Mouse (Mus musculus) adrenal gland, adult (tissue): ENCODE results near the gene Asb5.
A peak's percentile ranks its signal among the peaks of the same experiment; 100 is the strongest.

Experiments
- DNase-seq, 2 experiments: peaks; one replicate each; pipeline ENCODE4 v3.0.0; 2022 to 2023; ENCODE audit warnings: low spot score in 1 of 2; ENCODE audit not compliant: inconsistent age in 2 of 2

Asb5 gene

GRCm38 (mm10) chr8:54529382-54530296 is at the start of gene Asb5, which contains the start of gene Spcs3:
TSS of gene Asb5 (plus strand) at chr8:54529580.
TSS of gene Spcs3 (minus strand) at chr8:54529998.
- DNase-seq = peak; percentile 97 to 99

- DNase-seq = peak in 1 of 2 experiments; percentile 32
Measured at GRCm38 (mm10) chr8:54486555-54487273, 42.7 kb upstream of the Asb5 start.

DNA sequence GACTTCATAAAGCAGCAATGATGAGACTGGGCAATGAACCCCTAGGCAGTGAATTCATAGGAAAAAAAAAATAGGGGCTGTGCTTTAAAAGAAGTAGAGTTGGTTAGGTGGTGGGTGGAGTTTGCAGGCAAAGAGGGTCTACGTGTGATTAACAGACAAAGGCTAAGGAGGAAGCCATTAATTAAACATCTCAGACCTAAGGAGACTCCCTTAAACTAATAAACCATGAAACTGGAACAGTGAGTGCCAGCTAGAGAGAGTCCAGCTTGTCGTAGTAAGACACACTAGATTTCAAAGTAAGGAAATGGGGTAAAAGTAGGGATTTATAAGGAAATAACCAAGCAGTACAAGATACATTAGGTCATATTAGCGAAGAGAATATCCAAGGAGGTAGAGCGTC is 40.9 kb upstream of the Asb5 start:
- no peak for DNase-seq

GRCm38 (mm10) chr8:54491057-54491690 is 38.2 kb upstream of the Asb5 start:
- DNase-seq = peak in 1 of 2 experiments; percentile 73

DNA sequence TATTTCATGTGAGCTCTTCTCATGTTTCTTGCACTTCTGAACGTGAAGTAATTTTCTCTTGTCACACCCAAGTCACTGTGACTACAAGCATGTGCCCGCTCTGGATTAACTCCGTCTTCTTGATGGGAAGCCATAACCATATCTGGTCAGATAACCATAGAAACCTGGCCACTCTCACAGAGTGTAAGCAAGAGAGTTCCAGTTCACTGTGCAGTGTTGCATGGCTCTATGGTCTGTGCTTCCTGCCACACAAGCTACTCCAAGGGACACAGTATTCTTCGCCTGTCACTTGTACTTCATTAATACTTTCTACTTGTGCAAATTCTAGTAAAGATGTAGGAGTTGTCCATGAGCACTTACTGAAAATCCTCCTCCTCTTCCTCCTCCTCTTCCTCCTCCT is 37.4 kb upstream of the Asb5 start:
- DNase-seq = no peak

DNA sequence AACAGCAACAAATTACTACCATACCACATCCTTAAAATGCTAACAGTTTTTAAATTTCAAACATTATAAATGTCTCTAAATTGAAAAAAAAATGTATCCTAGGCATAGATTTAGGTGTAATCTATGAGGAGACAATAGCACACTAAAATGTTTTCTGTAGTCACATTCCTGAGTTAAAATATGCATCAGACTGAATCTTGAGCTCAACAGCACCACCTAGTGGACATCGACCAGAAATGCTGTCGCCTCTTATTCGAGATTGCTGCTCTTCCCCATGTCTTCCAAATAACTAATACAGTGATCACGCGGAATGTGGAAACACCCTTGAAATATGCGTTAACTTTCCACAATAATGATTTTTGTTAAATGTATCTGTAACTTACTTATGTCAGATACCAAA is 36.3 kb upstream of the Asb5 start:
- DNase-seq = peak; percentile 24 to 80

GRCm38 (mm10) chr8:54493915-54494314 is 35.5 kb upstream of the Asb5 start:
- DNase-seq = peak in 1 of 2 experiments; percentile 9

GRCm38 (mm10) chr8:54503104-54503503 is 26.3 kb upstream of the Asb5 start:
- no peak for DNase-seq

- DNase-seq = no peak
Measured at GRCm38 (mm10) chr8:54505060-54505459, 24.3 kb upstream of the Asb5 start.

- DNase-seq = peak; percentile 68 to 92
Measured at GRCm38 (mm10) chr8:54507428-54508095, 21.8 kb upstream of the Asb5 start.

GRCm38 (mm10) chr8:54508096-54508456 is 21.3 kb upstream of the Asb5 start:
- no peak for DNase-seq

GRCm38 (mm10) chr8:54508814-54509213 is 20.6 kb upstream of the Asb5 start:
- DNase-seq = peak in 1 of 2 experiments; percentile 23

- DNase-seq = peak in 1 of 2 experiments; percentile 31
Measured at GRCm38 (mm10) chr8:54509221-54509721, 20.1 kb upstream of the Asb5 start.

DNA sequence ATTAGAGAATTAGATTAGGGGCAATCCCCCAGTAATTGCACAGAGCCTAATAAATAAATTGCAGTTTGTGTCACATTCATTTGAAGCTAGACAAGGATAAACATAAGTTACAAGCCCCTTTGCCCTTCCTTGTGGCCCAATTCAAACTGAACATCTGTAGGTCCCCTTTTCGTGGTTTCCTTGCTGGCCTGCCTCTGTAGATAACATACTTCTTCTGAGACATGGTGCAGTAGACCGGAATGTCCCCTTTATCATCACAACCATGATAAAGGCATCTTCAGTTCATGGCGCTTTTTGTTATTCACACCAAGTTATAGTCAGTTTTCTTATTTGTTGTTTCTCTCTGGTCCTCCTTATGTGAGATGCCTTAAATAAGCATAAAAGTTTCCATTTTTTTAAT is 17.6 kb upstream of the Asb5 start:
- DNase-seq = no peak

DNA sequence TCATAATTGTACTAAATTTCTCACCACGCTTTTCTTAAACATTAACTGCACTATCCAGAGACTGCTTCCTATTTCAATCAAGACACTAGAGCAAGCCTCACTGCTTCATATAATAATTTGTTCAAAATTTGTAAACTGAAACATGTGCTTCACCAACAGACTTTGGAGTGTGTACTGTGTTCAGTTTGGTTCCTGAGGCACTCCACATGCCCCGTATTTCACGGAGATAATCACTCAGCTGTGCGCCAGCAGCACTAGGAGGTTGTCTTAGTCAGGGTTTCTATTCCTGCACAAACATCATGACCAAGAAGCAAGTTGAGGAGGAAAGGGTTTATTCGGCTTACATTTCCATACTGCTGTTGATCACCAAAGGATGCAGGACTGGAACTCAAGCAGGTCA is 17.2 kb upstream of the Asb5 start:
- DNase-seq = peak in 1 of 2 experiments; percentile 10

- DNase-seq = no peak
Measured at GRCm38 (mm10) chr8:54518756-54519460, 10.5 kb upstream of the Asb5 start.

GRCm38 (mm10) chr8:54520516-54520915 is 8.9 kb upstream of the Asb5 start:
- DNase-seq = no peak

- no peak for DNase-seq
Measured at GRCm38 (mm10) chr8:54525606-54526005, 3.8 kb upstream of the Asb5 start.

DNA sequence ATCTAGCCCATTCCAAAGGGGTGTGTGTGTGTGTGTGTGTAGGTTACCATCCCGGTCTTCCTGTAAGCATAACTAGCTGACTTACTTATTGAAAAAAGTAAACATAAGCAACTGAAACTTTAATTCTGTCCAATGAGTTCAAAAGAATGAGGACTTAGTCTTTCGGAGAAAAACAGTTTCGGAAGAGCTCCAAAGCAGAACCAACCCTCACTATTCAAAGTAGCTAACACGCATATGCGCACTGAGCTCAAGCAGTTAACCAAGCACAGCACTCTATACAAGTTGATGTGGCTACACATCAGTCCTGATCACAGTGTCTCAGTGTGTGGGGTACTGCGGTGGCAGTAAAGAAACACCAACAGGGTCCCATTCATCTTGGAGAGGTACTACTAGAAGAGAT is 2.7 kb upstream of the Asb5 start:
- no peak for DNase-seq

DNA sequence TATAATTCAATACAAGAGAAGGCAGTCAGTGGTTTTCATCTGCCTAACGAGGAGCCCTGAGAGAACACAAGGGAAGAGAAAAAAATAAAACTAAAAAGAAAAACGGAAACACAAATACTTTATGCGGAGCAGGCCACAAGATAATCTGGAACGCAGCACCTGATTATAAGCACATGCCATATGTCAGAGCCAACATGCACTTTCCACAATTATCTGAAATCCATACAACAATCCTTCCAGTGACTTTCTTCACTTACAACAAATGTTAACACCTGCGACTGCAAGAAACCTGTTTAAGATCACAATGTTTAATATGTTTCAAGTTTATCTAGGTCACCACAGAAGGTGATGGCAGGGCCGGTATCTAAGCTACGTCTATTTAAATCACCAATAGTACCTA is 809 bp upstream of the Asb5 start:
- DNase-seq = no peak
